Mouse (Mus musculus): ENCODE data around the gene Prkd1.

Prkd1 gene

DNA sequence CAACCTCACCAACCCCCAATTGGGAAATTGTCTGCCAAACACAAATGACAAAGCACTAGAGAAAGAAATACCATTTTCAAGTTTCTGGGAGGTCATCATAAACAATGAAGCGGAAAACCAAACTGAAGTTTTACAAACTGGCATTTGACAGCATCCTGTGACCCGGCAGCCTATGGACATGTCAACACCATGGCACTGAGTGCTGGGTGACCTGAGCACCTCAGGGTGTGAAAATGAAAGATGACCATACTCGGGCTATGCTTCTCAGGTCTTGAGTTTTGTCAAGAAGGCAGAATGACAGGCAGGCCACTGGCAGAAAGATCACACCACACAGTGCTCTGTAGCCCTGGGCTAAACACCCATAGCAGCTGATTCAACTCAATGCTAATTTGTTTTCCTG, 94.7 kb downstream of the Prkd1 start:
- DNase-seq = no peak

GRCm38 (mm10) chr12:50549860-50550555, 98.9 kb downstream of the Prkd1 start:
- DNase-seq = no peak

DNA sequence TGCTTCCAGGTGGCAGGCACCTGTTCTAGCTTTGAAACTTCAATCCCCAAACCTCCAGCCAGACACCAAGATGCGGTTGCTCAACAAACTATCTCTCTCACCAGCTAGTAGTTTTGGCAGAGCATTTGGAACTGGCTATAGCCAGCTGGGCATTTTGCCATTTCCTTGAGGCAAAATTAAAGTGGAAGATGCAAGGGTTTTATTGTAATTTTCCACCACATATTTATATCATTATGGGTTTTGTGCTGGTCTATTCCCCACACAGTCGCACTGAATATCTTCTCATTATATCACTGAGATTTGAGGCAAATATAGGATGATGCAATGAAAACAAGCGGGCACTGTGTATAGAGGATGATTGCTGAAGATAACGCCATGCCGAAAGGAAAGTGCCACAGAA, 102.5 kb downstream of the Prkd1 start:
- no peak for DNase-seq

- DNase-seq = no peak
These were observed 103.3 kb downstream of the Prkd1 start for GRCm38 (mm10) chr12:50545610-50545919.

- no peak for DNase-seq
These were observed 103.9 kb downstream of the Prkd1 start for GRCm38 (mm10) chr12:50544855-50545609.

- no peak for DNase-seq
These were observed 108.1 kb downstream of the Prkd1 start for GRCm38 (mm10) chr12:50540793-50541192.

DNA sequence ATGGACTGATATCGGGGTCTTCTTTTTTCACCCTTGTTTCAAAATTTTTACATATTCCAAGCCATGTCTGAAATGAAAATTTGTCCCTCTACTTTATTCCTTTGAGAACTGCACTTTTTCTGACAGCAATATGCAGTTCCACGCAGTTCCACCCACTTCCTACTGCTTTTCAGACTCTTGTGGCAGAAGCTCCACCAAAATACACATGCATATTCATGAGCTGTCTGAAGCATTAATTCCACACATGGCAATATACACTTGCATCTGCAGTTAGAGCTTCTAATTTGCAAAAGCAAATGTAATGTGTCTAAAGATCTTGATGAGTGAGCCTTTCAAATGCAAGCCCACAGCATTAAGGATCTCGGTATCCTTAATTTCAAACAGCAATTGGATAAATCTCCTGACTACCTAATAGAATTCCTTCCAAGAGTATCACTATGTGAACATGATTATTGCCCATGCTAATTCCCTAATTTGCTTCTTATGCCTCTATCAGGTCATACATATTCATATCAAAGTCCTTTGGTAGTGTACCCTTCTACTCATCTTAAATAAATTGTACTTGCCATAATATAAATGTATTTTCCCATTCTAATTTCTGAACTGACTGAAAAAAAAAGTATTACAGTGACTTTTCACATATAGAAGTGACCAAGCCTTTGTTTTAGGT, 110.5 kb downstream of the Prkd1 start:
- DNase-seq = no peak

GRCm38 (mm10) chr12:50537761-50538160, 111.1 kb downstream of the Prkd1 start:
- DNase-seq = no peak

DNA sequence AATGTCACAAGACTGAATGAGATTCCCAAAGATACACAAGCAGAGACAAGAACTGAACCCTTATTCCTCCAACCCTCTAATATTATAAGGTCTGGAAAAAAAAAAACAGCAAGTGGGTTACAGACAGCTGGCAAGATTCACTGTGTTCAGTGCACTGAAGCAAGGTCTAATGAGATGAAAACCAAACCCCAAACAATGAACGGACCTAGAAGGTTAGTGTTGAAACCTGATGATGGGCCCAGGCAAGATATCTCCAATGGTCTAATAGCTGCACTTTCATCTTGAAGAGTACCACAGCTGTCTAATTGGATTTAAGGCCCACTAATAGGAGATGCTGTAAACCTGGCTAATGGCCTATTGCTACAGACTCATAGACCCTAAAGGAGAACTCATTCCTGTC, 111.9 kb downstream of the Prkd1 start:
- DNase-seq = no peak

GRCm38 (mm10) chr12:50528633-50529032, 120.3 kb downstream of the Prkd1 start:
- DNase-seq = no peak

GRCm38 (mm10) chr12:50524061-50524460, 124.8 kb downstream of the Prkd1 start:
- no peak for DNase-seq

DNA sequence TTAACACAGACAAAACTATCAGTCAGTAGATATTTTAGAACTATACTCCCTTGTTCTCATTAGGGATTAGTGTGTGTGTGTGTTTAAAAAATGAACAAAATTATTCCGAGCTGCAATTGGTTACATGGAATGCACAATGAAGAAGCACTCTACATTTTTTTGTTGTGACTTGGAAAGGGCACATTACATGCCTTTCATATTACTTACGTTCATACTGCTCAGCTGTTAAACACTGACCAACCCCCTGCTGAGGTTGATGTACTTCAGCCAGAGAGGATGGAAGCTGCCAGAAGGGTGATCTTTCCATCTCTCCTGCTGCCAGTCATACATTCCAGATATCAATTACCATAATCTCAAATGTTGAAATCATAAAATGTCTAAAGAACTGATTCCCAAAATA, 134.4 kb downstream of the Prkd1 start:
- no peak for DNase-seq

- DNase-seq = no peak
These were observed 137.2 kb downstream of the Prkd1 start for GRCm38 (mm10) chr12:50511486-50512225.

GRCm38 (mm10) chr12:50508762-50509161, 140.1 kb downstream of the Prkd1 start:
- no peak for DNase-seq

DNA sequence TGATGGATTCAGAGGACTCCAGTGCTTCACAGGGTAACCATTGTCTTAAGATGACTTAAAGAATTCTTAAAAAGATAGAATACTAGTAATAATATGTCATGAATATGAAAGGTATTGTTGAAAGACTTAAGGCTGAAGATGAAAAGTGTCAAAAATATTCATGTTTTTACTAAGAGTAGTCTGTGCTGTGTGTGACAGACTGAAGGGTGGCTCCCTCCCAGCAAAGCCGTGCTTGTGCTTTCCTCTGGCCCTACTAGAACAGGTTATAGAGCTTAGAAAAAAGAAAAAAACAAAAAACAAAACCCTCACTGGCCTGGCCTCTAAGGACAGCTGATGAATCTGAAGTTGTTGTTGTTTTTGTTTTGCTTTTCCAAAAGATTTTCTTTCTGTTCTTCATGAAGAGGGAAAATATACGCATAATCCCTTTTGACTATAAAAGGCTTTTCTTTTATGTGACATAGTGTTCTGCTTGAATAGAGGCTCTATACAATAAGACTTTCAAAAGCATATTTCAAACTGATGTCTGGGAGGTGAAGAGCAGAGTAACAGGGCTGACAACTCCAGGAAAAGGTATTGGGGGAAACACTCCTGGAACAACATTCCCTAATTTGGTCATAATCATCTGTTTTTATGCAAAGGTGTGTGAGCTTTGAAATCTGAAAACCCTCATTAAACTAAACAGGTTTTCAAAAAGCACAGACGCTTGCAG, 148.9 kb downstream of the Prkd1 start:
- no peak for DNase-seq

- no peak for DNase-seq
These were observed 152.9 kb downstream of the Prkd1 start for GRCm38 (mm10) chr12:50496006-50496405.

- DNase-seq = no peak
These were observed 169.1 kb downstream of the Prkd1 start for GRCm38 (mm10) chr12:50479784-50480183.

DNA sequence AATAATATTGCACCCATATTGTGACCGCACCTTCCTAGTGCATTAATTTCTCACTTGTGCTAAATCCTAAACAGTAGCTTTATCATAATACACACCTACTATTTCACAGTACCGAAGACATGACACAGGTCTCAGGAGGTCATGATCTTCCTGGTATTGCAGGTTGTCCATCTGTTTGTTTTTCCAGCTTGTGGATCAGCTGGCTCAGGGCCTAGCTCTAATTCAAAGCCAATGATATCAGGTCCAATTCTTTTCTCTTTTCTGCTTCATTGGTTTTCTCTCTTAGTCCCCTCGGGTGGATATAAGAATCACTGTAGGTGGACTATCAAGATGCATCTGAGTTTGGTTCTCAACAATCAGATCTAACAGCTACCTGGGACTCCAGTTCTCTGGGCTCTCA, 191.7 kb downstream of the Prkd1 start:
- DNase-seq = no peak

DNA sequence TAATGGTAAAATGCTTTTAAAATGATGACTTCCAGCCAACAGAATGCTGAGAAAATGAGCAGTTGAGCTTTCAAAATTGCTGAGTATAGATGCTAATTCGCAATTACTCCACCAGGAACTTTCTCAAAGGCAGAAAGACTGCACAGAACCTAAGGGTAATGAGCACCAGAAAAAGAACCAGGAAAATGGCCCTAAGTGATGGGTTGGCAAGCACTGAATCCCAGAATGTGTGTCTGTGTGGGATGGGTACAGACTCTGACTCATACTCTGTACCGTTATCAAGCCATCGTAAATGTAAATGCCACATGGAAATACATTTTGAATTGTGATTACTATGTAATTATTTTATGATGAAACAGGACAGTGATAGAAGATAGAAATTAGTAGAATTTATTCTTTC, 197.1 kb downstream of the Prkd1 start:
- DNase-seq = no peak

GRCm38 (mm10) chr12:50436660-50437059, 212.2 kb downstream of the Prkd1 start:
- DNase-seq = no peak

DNA sequence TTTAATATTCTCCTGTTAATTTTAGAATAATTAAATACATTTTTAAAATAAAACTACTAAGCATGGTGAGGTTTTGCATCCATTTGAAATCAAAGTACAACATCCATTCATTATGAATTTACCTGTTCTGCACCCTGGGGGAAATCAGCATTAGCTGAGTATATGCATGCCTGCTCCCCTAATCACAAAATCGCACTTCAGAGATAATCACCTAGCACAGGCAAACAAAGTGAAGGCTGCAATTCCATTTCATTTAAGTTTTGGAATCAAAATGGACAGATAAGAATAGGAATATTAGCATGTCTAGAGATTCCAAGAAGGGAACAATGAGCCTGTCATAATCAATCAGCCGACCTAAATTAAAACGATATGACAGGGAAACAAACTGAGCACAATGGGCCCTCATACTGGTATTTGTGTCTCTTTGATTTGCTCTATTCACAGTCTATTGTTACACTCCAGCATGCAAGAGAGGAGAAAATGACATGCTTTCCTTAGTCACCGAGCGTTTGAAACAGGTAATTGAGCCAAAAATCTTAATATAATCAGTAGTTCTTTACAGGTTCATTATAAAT, 218.7 kb downstream of the Prkd1 start:
- DNase-seq = no peak

DNA sequence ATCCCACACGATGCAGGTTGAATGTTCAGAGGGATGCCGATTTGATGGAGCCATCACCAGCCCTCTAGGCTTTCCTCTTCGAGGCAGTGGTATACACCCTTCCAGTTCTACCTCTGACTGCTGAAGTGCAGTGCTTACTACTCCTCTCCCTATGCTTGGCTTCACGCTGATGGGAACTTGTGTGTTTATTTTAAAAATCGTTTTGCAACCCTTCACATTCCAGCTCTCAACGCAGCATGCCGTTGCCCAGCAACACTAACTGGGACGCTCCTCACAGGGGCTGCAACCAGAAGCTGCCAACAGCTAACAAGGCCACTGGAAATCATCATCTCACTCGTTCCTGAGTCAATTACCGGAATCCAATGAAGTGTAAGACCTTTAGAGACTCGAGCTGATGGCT, 296.5 kb downstream of the Prkd1 start:
- DNase-seq = no peak
